Mouse (Mus musculus) splenic B cell, adult 2 months (primary cell): ENCODE results near the gene Gm42417.

ENCODE experiments used
- DNase-seq: peaks from one replicate; pipeline ENCODE4 v3.0.0-alpha.2; 2011; ENCODE audit warnings: low read depth, low spot score
- H3K27me3 ChIP-seq: 2 replicates; pipeline ENCODE4 v1.6.1; 2012; ENCODE audit warnings: mild to moderate bottlenecking, low read length, moderate library complexity, mixed read lengths; ENCODE audit not compliant: control insufficient read depth, poor library complexity, insufficient read depth, severe bottlenecking
- H3K36me3 ChIP-seq: 2 replicates; pipeline ENCODE4 v1.6.1; 2012; ENCODE audit warnings: mild to moderate bottlenecking, low read length, moderate library complexity, mixed read lengths; ENCODE audit not compliant: control insufficient read depth, poor library complexity, insufficient read depth, severe bottlenecking

Gm42417 gene

DNA sequence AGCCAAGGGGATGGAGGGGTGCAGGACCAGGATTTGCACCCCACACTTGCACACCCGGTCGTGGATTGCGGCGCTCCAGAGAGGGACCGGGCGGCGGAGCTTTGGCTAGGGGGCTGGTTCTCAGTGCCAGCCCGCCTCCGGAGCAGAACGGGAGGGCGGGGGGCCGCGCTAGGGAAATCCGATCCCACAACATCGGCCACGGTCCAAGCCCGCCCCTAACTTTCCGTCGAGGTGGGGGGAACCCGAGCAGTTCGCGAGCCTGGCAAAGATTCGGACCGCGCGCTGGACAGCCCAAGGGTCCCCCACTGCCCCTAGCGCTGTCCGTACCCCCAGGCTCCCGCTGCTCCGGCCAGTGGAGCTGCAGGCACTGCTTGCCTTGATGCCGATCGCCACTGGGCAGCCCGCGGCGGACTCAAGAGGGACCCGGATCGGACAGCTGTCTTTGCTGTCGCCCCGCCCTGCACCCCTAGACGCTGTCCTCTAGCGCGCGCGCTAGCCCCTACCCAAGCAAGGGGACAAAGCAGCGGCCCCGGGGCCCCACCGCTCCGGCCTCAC, 18.3 kb upstream of the Gm42417 start:
- Histone ChIP-seq H3K36me3 (no peaks in the 10 kb centered on the region), H3K27me3 (peaks cover 2% of the 10 kb centered on the region; the same call in 1 of the 2 replicates)
- DNase-seq, result no peak

DNA sequence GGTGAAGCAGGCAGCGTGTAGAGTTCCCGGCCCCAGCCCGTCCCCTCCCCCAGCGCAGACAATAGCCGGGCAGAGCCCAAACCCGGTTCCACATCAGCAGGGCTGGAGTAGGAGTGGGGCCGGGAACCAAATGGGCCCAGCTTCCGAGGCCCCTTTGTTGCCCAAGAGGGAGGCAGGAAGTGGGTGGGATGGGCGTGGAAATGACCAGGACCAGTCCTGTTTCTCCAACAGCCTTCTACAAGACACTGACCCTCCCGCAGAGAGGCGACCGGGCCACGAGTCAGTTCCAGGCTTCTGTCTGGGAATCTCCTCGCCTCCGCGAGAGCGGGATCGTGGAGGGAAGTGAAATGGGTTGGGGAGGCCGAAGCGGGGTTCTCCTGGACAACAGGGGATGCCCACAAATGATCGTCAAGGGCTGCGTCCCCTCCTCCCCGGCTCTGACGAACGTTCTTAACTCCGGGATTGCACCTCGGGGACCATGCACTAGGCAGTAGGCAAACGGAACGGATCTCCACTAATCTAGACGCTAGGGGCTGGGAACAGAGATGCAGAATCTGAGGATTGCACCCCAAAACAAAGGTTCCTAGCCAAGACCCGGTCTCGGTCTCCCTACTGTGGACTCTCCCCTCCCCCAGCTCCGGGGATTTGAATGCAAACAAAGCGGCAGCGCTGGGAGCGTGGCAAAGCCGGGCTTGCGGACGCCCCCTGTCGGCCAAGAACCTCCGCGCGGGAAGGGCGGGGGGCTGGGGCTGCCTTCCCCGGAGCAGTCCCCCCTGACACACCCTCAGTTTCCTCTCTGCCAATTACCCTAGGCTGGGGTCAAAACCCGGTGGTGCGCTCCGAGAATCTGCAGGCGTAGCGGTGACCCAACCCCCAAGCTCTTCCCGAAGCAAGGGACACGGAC, 17.6 kb upstream of the Gm42417 start:
- H3K27me3 ChIP-seq, result peaks cover 2% of the 10 kb centered on the region; the same call in 1 of the 2 replicates
- peak; percentile 68 for DNase-seq
- no peaks in the 10 kb centered on the region for H3K36me3 ChIP-seq

DNA sequence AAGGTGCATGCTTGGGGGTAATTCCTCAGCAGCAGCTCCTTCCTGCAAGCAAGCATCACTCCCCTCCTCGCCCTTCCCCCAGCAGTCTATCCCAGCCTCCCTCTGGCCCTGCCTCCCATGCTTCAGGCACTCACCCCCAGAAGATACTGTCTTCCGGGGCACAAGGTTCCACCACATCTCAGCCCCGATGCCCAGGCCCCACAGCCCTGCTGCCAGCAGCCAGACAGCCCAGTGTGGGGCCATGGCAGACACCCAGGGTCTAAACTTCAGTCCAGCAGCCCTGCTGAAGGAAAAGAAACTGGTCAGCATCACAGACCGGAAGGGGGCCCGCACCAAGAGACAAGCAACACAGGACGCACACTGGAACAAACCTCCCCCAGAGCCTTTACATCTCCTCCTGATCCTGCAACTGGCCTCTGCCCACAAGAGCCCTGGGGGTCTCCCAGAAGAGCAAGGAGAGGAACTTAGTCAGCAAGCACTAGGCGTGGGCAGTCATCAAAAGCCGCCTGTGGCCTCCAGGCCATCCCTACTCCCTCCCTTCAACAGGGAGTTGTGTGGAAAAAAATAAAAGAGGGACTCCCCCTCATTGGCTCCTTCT, 16.7 kb upstream of the Gm42417 start:
- DNase-seq, result no peak

DNA sequence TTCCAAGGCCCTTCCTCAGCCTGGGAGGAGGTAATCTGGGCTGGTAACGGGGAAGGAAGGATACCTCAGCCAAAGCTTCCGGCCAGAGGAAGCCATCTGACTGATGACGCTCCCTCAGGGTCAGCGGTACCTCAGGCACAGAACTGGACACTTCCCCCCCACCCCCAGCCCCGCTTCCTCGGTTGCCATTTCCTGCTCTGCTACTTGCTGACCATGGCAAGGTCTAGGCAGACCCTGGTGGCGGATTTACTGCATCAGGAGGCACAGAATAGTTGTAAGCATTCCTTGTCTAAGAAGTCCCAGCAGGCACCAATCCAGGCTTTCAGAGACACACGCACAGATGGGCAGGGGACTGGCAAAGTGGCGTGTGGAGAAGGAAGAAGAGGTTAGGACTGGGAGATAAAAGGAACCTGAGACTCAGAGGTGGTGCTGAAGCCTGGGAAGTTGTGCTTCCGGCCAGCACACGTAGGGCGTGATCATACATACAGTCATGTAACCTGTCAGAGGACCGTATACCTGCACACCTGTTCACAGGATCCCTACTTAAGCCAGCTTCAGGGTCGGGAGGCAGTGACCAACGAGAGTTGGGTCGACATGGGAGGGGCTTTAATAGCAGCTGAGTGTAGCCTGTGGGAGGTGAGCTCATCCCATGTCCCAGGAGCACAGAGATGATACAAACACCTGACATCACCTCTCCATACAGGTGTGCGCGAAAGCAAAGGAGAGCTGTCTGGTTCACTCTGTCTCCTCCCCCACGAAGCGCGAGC, 15.6 kb upstream of the Gm42417 start:
- DNase-seq, result no peak
- Histone ChIP-seq H3K36me3 (no peaks in the 10 kb centered on the region), H3K27me3 (peaks cover 2% of the 10 kb centered on the region; the same call in 1 of the 2 replicates)

More for the DNA sequence above, 16.7 kb upstream of the Gm42417 start:
- Histone ChIP-seq H3K36me3 (no peaks in the 10 kb centered on the region), H3K27me3 (peaks cover 2% of the 10 kb centered on the region; the same call in 1 of the 2 replicates)

DNA sequence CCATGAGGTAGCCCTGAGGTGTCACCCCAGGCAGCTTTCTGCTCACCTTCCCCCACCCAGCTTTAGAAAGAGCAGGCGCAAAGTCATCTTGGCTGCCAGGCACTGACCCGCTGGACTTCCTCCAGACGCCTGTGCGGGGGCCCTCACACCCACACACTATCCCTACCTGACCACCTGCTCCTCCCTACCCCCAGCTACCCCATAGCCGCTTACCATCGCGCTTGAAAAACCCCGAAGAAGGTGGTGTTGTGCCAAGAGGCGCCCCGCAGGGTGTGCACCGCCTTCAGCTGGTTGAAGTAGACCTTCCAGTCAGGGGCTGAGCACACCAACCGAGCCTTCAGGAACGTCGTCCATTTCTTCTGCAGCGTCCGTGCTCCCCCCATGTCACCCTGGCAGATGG, 13.3 kb upstream of the Gm42417 start:
- peaks cover 2% of the 10 kb centered on the region; the same call in 1 of the 2 replicates for H3K27me3 ChIP-seq

DNA sequence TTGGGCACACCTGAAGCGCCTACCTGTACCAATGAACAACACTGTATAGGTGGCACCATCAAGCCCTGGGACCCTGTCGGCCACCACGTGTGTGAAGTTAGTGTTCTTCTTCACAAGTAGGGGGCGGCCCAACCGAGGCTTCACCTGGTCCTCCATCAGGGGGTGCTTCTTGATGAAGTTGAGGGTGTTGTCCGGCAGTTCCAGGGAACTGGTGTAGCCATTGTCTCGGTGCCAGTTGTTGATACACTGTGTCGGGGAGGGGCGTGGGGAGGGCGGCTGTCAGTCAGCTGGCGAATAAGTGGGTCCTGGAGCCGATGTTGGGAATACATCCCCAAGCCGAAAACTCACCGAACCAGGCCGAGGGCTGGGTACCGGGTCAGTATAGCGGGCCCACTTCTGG, 12.7 kb upstream of the Gm42417 start:
- Histone ChIP-seq H3K36me3 (no peaks in the 10 kb centered on the region), H3K27me3 (no peaks in the 10 kb centered on the region)
- DNase-seq, result no peak

More for the DNA sequence above, 13.3 kb upstream of the Gm42417 start:
- no peak for DNase-seq
- H3K36me3 ChIP-seq, result no peaks in the 10 kb centered on the region

DNA sequence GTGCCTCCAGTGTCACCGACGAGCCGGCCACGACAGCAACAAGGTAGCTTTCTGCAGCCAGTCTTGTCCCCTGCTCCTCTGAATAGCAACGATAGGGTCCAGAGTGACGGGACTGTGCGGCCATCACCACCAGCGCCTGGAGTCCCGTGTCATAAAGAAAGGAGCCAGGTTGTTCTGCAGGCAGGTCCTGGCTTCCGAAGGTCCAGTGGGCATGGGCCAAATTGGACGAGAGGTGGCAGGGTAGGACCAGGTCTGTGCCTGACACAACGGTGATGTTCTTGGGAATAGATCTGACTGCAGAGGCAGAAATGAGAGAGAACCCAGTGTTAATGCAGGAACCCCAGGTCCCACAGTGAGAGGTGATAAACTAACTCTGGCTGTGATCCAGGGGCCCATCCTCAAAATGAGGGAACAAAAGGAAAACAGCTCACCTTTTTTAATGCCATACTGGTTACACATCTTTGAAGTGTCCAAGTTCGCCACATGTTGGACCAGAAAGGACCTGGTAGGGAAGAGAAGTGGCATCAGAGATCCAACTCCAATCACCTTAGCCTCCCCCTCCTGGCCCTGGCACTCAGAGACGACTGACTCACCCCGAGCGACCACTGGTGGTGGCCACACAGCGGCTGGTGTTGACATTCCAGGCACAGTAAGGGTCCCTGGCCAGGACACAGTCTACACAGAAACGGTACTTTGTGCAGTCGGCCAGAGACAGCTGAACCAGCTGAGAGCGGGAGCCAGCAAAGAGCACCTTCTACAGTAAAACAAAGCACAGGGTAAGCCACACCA, 11.0 kb upstream of the Gm42417 start:
- no peaks in the 10 kb centered on the region for H3K27me3 ChIP-seq
- no peaks in the 10 kb centered on the region for H3K36me3 ChIP-seq
- DNase-seq, result no peak

DNA sequence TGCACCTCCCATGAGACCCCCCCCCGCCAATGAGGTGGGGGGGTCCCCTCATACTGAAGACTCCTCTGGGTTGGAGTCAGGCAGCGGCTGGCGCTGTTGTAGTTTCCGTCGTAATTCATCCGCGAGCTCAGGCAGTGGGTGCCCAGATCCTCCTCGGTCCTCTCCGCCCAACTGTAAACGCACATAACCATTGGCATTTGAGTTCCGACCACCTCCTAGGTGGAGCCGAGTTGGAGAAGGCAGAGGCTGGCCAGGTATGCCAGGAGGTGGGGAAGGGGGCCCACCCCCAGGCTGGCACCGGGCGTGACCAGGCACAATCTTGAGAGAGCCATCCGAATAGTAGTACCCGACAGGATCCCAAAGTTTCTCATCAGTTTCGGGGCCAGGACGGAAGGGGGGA, 10.3 kb upstream of the Gm42417 start:
- DNase-seq, result no peak
- Histone ChIP-seq H3K27me3 (no peaks in the 10 kb centered on the region), H3K36me3 (no peaks in the 10 kb centered on the region)

DNA sequence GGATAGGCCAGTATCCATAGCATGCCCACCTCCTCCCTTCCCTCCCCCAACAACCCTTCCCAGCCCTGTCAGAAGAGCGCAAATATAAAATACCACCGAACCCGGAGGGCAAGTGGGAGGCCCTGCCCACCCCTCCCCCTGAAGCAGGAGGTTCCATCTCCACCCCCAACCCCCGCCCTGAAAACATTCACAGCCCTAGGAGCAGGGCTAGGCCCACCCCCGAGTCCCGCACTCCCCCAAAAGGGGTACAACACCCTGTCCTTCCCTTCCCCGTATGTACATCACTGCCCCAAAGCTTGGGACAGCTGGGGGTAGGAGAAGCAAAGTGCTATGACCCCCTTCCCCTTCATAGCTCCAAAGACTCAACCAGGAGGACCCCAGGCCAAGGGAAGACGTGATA, 9.5 kb upstream of the Gm42417 start:
- H3K27me3 ChIP-seq, result no peaks in the 10 kb centered on the region
- DNase-seq, result no peak
- H3K36me3 ChIP-seq, result 0 out of 2 replicates have a peak, but pooled peaks cover 1% of the 10 kb centered on the region

DNA sequence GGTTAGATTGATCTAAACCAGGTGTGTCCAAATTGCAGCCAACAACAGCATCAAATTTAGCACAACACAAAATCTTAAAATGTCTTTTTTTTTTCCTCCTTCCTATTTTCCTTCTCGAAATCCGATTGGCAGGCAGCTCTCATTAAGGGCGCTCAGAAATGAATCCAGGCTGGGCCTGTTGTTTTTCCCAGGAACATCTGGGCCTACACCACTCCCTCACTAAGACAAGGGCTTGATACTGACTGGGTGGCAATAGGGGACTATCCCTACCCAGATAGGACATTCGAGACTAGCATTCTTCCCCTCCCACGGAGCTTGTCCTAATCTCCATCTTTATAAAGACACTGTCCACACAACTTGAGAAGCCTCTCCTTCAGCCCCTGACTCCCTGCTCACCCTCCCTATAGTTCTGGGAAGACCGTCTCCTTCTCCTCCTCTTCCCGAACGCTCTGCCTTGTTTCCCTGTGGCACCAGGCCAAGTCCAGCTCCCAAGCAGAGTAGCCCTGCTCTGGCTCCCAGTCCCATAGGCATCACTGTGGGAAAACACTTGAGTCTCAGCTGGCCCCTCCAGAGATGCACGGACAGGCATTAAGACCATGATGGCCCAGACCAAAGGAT, 8.9 kb upstream of the Gm42417 start:
- no peak for DNase-seq
- Histone ChIP-seq H3K36me3 (0 out of 2 replicates have a peak, but pooled peaks cover 1% of the 10 kb centered on the region), H3K27me3 (no peaks in the 10 kb centered on the region)

DNA sequence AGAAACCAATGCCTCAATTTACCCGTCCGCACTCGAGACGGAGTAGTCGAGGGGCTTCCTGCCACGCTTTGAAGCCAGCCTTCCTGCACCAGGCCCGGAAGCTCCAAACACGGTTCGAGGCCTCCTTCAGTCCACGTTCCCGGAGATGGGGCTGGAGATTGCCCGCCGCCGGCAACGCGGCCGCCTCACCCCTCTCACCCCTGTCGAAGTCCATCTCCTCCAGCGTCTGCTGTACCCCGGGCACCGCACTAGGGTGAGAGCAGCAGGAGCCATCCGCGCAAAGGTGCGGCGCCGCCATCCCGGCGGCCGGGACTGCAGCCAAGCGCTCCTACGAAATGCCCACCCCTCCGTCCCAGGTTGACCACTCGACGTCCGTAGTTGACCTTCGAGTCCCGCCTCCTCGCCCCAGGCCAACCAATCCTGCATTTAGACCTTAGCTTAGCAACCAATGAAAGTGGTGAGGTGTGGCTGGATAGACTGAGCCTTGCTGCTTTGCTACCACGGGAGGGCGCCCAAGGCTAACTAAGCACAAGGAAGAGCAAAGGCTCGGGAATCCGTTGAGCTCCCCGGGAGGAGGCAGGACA, 7.8 kb upstream of the Gm42417 start, which contains the start of gene Ankrd39:
TSS of gene Ankrd39 (minus strand) at position 558 of the 584 bp plus-strand sequence.
- no peaks in the 10 kb centered on the region for H3K27me3 ChIP-seq
- H3K36me3 ChIP-seq, result 0 out of 2 replicates have a peak, but pooled peaks cover 1% of the 10 kb centered on the region
- DNase-seq, result peak; percentile 98

DNA sequence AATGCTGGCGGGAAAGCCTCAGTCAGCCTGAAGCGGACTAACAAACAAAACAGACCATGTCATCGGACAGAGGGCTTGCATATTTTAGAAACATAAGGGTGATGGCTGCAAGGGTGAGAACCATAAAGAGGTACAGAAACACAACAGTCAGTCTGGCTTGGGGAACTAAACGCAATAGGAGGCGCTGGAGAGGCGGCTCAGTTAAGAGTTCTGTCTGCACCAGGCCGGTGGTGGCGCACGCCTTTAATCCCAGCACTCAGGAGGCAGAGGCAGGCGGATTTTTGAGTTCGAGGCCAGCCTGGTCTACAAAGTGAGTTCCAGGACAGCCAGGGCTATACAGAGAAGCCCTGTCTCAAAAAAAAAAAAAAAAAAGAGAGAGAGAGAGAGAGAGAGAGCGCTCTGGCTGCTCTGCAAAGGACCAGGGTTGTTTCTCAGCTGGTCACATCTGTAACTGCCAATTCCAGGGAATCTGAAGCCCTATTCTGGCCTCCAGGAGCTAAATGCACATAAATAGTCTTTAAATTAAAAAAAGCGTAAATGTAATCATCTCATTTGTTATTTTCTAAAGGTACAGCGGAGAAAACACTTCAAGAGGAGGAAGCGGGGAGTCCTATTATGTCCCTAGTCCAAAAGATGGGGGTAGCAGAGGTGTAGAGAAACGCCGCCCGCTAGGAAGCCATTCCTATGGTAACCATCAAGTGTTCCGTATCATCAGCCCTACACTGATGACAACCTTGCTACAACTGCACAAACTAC, 6.8 kb upstream of the Gm42417 start:
- DNase-seq, result peak; percentile 19
- Histone ChIP-seq H3K27me3 (no peaks in the 10 kb centered on the region), H3K36me3 (peaks cover 1% of the 10 kb centered on the region; the same call in 1 of the 2 replicates)

DNA sequence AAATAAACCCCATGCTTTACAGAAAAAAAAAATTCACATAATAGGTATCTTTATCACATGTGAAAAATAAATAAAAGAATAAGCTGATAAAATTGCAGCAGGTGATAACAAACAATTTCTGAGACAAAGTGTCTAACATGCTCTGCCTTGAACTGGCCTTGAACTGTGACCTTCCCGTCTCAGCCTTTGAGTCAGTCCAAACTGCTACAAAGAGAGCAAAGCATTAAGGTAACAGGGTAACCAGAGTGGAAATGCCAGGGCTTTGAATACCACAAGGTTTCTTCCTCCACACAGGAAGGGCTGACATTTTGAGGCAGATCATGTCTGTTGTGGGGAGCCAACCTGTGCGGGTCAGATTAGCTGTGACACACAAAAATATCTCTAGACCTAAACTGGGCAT, 6.2 kb upstream of the Gm42417 start:
- H3K27me3 ChIP-seq, result no peaks in the 10 kb centered on the region
- no peak for DNase-seq
- peaks cover 4% of the 10 kb centered on the region for H3K36me3 ChIP-seq
